Mouse (Mus musculus) megakaryocyte, adult 5-6 weeks (primary cell): ENCODE measurements around the gene Slc39a7. TPM values are rescaled to one million over a fixed set of nuclear protein-coding genes. Genes with fewer than 3 reads are reported as not detected.

Experiments
- ATAC-seq: 2 replicates; pipeline ENCODE4 v1.8.0; 2016; ENCODE audit warnings: mild to moderate bottlenecking, inconsistent platforms; ENCODE audit not compliant: poor library complexity, severe bottlenecking
- total RNA-seq, 2 experiments: library from RNA; stranded (forward) in 1 of 2; stranded (reverse) in 1 of 2; fragments of 153-499, 151-499 nt in 1 of 2; fragments of 221-1000, 200-1000 nt in 1 of 2; gene quantifications; 2 replicates each; pipeline versions ENCODE4 v1.2.3 to v1.2.4; 2015 to 2017

Slc39a7 gene
- total RNA-seq, 2 experiments from 2014 or later: 6.4 to 72.5 TPM

- ATAC-seq: peak; percentile 20
These were observed 721 bp upstream of the Slc39a7 start for GRCm38 (mm10) chr17:34032174-34032632.

GRCm38 (mm10) chr17:34030861-34031326 lies 588 bp downstream of the Slc39a7 start:
- ATAC-seq: no peak

- ATAC-seq: no peak
These were observed 1.4 kb downstream of the Slc39a7 start for GRCm38 (mm10) chr17:34029890-34030595.

GRCm38 (mm10) chr17:34029150-34029889 lies 2.2 kb downstream of the Slc39a7 start:
- no peak for ATAC-seq

GRCm38 (mm10) chr17:34028501-34029149 lies 2.9 kb downstream of the Slc39a7 start:
- no peak for ATAC-seq

- peak; percentile 57 for ATAC-seq
These were observed 3.7 kb downstream of the Slc39a7 start, which contains the start of gene H2-Ke6 for GRCm38 (mm10) chr17:34027656-34028223. H2-Ke6 (minus strand) TSS chr17:34028060.

GRCm38 (mm10) chr17:34026917-34027655 lies 4.4 kb downstream of the Slc39a7 start:
- peak; percentile 56 for ATAC-seq

GRCm38 (mm10) chr17:34026221-34026620 lies 5.3 kb downstream of the Slc39a7 start:
- ATAC-seq: no peak

- no peak for ATAC-seq
These were observed 5.7 kb downstream of the Slc39a7 start for GRCm38 (mm10) chr17:34025756-34026151.

GRCm38 (mm10) chr17:34024861-34025755 lies 6.4 kb downstream of the Slc39a7 start:
- no peak for ATAC-seq

- ATAC-seq: peak; percentile 56
These were observed 7.1 kb downstream of the Slc39a7 start, which contains the start of gene Ring1 for GRCm38 (mm10) chr17:34024317-34024821. Ring1 (minus strand) TSS chr17:34024680.

- no peak for ATAC-seq
These were observed 7.8 kb downstream of the Slc39a7 start for GRCm38 (mm10) chr17:34023678-34024077.

- no peak for ATAC-seq
These were observed 8.5 kb downstream of the Slc39a7 start for GRCm38 (mm10) chr17:34022987-34023386.

- ATAC-seq: no peak
These were observed 9.1 kb downstream of the Slc39a7 start for GRCm38 (mm10) chr17:34022414-34022783.

- no peak for ATAC-seq
These were observed 9.7 kb downstream of the Slc39a7 start for GRCm38 (mm10) chr17:34021539-34022413.

- no peak for ATAC-seq
These were observed 18.0 kb downstream of the Slc39a7 start for GRCm38 (mm10) chr17:34013436-34013835.

- no peak for ATAC-seq
These were observed 21.3 kb downstream of the Slc39a7 start for GRCm38 (mm10) chr17:34010156-34010555.

- no peak for ATAC-seq
These were observed 24.9 kb downstream of the Slc39a7 start for GRCm38 (mm10) chr17:34006570-34006969.
